Mouse (Mus musculus) testis, adult 2 months (tissue): ENCODE measurements around the gene Taf6l. TPM values are rescaled to one million over a fixed set of nuclear protein-coding genes. Genes with fewer than 3 reads are reported as not detected.

ENCODE experiments used
- H3K27ac ChIP-seq: fragments of 200-500 bp; 2 replicates; pipeline ENCODE4 v1.5.1; 2012; ENCODE audit warnings: low read depth, low read length; ENCODE audit not compliant: control insufficient read depth, insufficient read depth
- H3K27me3 ChIP-seq: fragments of 200-500 bp; 2 replicates; pipeline ENCODE4 v1.6.1; 2012; ENCODE audit warnings: mild to moderate bottlenecking, low read length, moderate library complexity; ENCODE audit not compliant: control insufficient read depth, insufficient read depth
- H3K36me3 ChIP-seq: fragments of 200-500 bp; 2 replicates; pipeline ENCODE4 v1.6.1; 2012; ENCODE audit warnings: mild to moderate bottlenecking, low read length; ENCODE audit not compliant: control insufficient read depth, insufficient read depth
- H3K4me1 ChIP-seq: fragments of 200-500 bp; 2 replicates; pipeline ENCODE4 v1.6.1; 2012; ENCODE audit warnings: low read length; ENCODE audit not compliant: control insufficient read depth, insufficient read depth
- H3K4me3 ChIP-seq: fragments of 200-500 bp; 2 replicates; pipeline ENCODE4 v1.5.1; 2012; ENCODE audit warnings: low read depth, mild to moderate bottlenecking, low read length, moderate library complexity, mixed read lengths; ENCODE audit not compliant: control insufficient read depth
- CTCF ChIP-seq: fragments of 200-500 bp; IDR thresholded peaks from 2 replicates; pipeline ENCODE4 v1.5.1; 2012; ENCODE audit warnings: low read depth, mild to moderate bottlenecking, inconsistent platforms, low read length, moderate library complexity; ENCODE audit not compliant: control insufficient read depth, insufficient read depth, insufficient replicate concordance
- POLR2A ChIP-seq: fragments of 200-500 bp; IDR thresholded peaks from 2 replicates; pipeline ENCODE4 v1.6.1; 2012; ENCODE audit warnings: low read depth, mild to moderate bottlenecking, inconsistent platforms, low read length, moderate library complexity; ENCODE audit not compliant: control insufficient read depth
- polyA plus RNA-seq: library from polyadenylated mRNA; depleted of rRNA; stranded (reverse); fragments of >200 nt; gene quantifications from 2 replicates; pipeline ENCODE4 v1.2.3, GENCODE M21; 2012

Gene Taf6l
- polyA plus RNA-seq, 1 experiment = 28.1 TPM

- H3K4me1 ChIP-seq = no peaks in the 10 kb centered on the region
- H3K27me3 ChIP-seq = no peaks in the 10 kb centered on the region
- no peak overlapping the region for H3K4me3 ChIP-seq
- H3K36me3 ChIP-seq = no peaks in the 10 kb centered on the region; the same call in 1 of the 2 replicates
- TF ChIP-seq CTCF (no peak), POLR2A (no peak)
- H3K27ac ChIP-seq = no peak overlapping the region
Measured at GRCm38 (mm10) chr19:8747368-8747767, 38.8 kb downstream of the Taf6l start.

- Histone ChIP-seq H3K27ac (no peak overlapping the region), H3K36me3 (no peaks in the 10 kb centered on the region; the same call in 1 of the 2 replicates), H3K4me3 (no peak overlapping the region), H3K27me3 (no peaks in the 10 kb centered on the region), H3K4me1 (peaks cover 9% of the 10 kb centered on the region)
- TF ChIP-seq POLR2A = no peak
Measured at GRCm38 (mm10) chr19:8745382-8745781, 40.8 kb downstream of the Taf6l start.

- Histone ChIP-seq H3K36me3 (no peaks in the 10 kb centered on the region; the same call in 1 of the 2 replicates), H3K27ac (peak overlapping the region; percentile 100), H3K4me1 (peaks cover 10% of the 10 kb centered on the region), H3K27me3 (no peaks in the 10 kb centered on the region), H3K4me3 (peak overlapping the region; percentile 99)
- no peak for TF ChIP-seq CTCF
- TF ChIP-seq POLR2A = no peak
Measured at GRCm38 (mm10) chr19:8742176-8742575, 44.0 kb downstream of the Taf6l start.

DNA sequence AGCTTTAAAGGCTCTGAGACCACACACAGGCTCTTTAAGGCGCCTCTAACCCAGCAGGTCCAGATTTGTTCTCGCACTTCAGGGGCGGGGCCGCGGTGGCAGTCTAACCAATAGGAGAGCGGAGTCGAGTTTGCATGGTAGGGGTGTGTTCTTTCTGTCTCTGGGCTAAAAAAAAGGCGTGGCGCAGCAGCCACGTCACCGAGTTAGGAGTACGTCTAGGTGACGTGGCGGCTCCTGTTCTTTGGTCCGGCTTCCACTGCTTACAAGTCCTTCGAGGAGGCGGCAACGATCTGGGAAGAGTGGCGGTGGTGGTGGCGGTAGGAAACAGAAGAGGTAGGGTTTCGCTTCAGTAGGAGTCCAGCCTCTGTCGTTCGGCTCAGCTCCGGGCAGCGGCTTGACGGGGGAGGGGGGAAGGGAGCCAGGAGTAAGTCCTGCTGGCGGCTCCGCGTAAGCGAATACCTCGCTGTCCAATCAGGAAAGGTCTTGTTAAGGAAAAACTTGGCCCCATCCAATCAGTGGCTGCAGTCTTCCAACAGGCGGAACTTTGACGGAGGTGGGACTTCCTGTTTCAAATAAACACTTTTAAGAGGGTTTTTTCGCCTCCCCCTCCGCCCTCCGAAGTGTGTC, 44.9 kb downstream of the Taf6l start, which contains the start of gene Stx5a:
Gene Stx5a, plus strand, starts transcription at position 171 of the 627 bp plus-strand sequence.
- Histone ChIP-seq H3K27ac (peak within 1 kb of the TSS; percentile 100), H3K4me3 (peak within 1 kb of the TSS; percentile 99), H3K27me3 (no peaks in the 10 kb centered on the region), H3K36me3 (no peaks in the 10 kb centered on the region; the same call in 1 of the 2 replicates), H3K4me1 (peaks cover 10% of the 10 kb centered on the region)
- peak; percentile 70 for TF ChIP-seq POLR2A
- 0 out of 2 replicates have a peak, but pooled peaks have one; percentile 1 for TF ChIP-seq CTCF

- Histone ChIP-seq H3K27me3 (no peaks in the 10 kb centered on the region), H3K27ac (peak within 1 kb of the TSS; percentile 100), H3K4me3 (peak within 1 kb of the TSS; percentile 99), H3K4me1 (peaks cover 10% of the 10 kb centered on the region), H3K36me3 (no peaks in the 10 kb centered on the region; the same call in 1 of the 2 replicates)
- TF ChIP-seq CTCF = no peak
- TF ChIP-seq POLR2A = peak; percentile 86; the same call in 1 of the 2 replicates
Measured at GRCm38 (mm10) chr19:8740603-8741002, 45.6 kb downstream of the Taf6l start, which contains the start of gene 1700092M07Rik. Gene 1700092M07Rik (plus strand): TSS chr19:8740718.

GRCm38 (mm10) chr19:8739646-8740045, 46.6 kb downstream of the Taf6l start:
- H3K4me3 ChIP-seq = peak overlapping the region; percentile 99
- no peak for TF ChIP-seq CTCF
- no peaks in the 10 kb centered on the region for H3K27me3 ChIP-seq
- peak overlapping the region; percentile 100 for H3K27ac ChIP-seq
- peaks cover 10% of the 10 kb centered on the region for H3K4me1 ChIP-seq
- H3K36me3 ChIP-seq = no peaks in the 10 kb centered on the region; the same call in 1 of the 2 replicates

- peaks cover 10% of the 10 kb centered on the region for H3K4me1 ChIP-seq
- no peak overlapping the region for H3K27ac ChIP-seq
- TF ChIP-seq POLR2A (no peak), CTCF (no peak)
- H3K27me3 ChIP-seq = no peaks in the 10 kb centered on the region
- peak overlapping the region; percentile 56 for H3K4me3 ChIP-seq
- H3K36me3 ChIP-seq = no peaks in the 10 kb centered on the region; the same call in 1 of the 2 replicates
Measured at GRCm38 (mm10) chr19:8738911-8739310, 47.3 kb downstream of the Taf6l start.
